Mouse (Mus musculus) MEL (cell line): ENCODE data around the gene Bnc1.

Experiments used
- CTCF ChIP-seq, 3 experiments: IDR thresholded peaks in 2 of 3; conservative IDR thresholded peaks in 1 of 3; 2 replicates each; pipeline ENCODE4 v1.5.1; 2011 to 2012; ENCODE audit warnings: low read length in 3 of 3, low read depth in 2 of 3, mild to moderate bottlenecking in 2 of 3, improper control_type of control experiment in 1 of 3, inconsistent platforms in 1 of 3, mixed read lengths in 1 of 3, moderate library complexity in 1 of 3; ENCODE audit not compliant: control insufficient read depth in 1 of 3, insufficient read depth in 1 of 3, poor library complexity in 1 of 3, severe bottlenecking in 1 of 3
- E2F4 ChIP-seq: IDR thresholded peaks from 2 replicates; pipeline ENCODE4 v1.6.1; 2011; ENCODE audit warnings: low read depth, low read length, improper control_type of control experiment, borderline replicate concordance
- ETS1 ChIP-seq: IDR thresholded peaks from 2 replicates; pipeline ENCODE4 v1.6.1; 2012; ENCODE audit warnings: low read depth, mild to moderate bottlenecking, inconsistent platforms, low read length, improper control_type of control experiment, moderate library complexity
- GABPA ChIP-seq: IDR thresholded peaks from 2 replicates; pipeline ENCODE4 v1.6.1; 2012; ENCODE audit warnings: low read depth, mild to moderate bottlenecking, inconsistent platforms, low read length, improper control_type of control experiment, moderate library complexity
- KAT2A ChIP-seq: conservative IDR thresholded peaks from 2 replicates; pipeline ENCODE4 v1.6.1; 2012; ENCODE audit warnings: low read depth, low read length, improper control_type of control experiment, inconsistent platforms
- MAFK ChIP-seq: IDR thresholded peaks from 2 replicates; pipeline ENCODE4 v1.6.1; 2011; ENCODE audit warnings: low read depth, mild to moderate bottlenecking, low read length, improper control_type of control experiment, borderline replicate concordance
- MEF2A ChIP-seq: IDR thresholded peaks from 2 replicates; pipeline ENCODE4 v1.6.1; 2014; ENCODE audit warnings: low read depth, mild to moderate bottlenecking, inconsistent platforms, low read length, improper control_type of control experiment; ENCODE audit not compliant: poor library complexity, insufficient replicate concordance, severe bottlenecking; ENCODE audit errors: extremely low read depth
- RCOR1 ChIP-seq: IDR thresholded peaks from 2 replicates; pipeline ENCODE4 v1.6.1; 2012; ENCODE audit warnings: low read depth, mild to moderate bottlenecking, inconsistent platforms, low read length, improper control_type of control experiment
- TAL1 ChIP-seq: IDR thresholded peaks from 2 replicates; pipeline ENCODE4 v1.6.1; 2012; ENCODE audit warnings: mild to moderate bottlenecking, inconsistent platforms, low read length, moderate library complexity, mixed read lengths
- TCF12 ChIP-seq: IDR thresholded peaks from 2 replicates; pipeline ENCODE4 v1.6.1; 2014; ENCODE audit warnings: low read depth, mild to moderate bottlenecking, inconsistent platforms, low read length, improper control_type of control experiment, moderate library complexity
- USF1 ChIP-seq: IDR thresholded peaks from 2 replicates; pipeline ENCODE4 v1.6.1; 2014; ENCODE audit warnings: low read depth, mild to moderate bottlenecking, inconsistent platforms, low read length, improper control_type of control experiment, moderate library complexity
- ZC3H11A ChIP-seq: IDR thresholded peaks from 2 replicates; pipeline ENCODE4 v1.6.1; 2012; ENCODE audit warnings: low read depth, mild to moderate bottlenecking, inconsistent platforms, low read length, improper control_type of control experiment
- ZNF384 ChIP-seq: IDR thresholded peaks from 2 replicates; pipeline ENCODE4 v1.6.1; 2012; ENCODE audit warnings: low read depth, mild to moderate bottlenecking, inconsistent platforms, low read length, improper control_type of control experiment

- TF ChIP-seq TCF12 (no peak), RCOR1 (no peak), GABPA (no peak), ZC3H11A (no peak), ETS1 (no peak), CTCF (IDR thresholded peaks at IDR 0.05 in 2 of 3, conservative IDR thresholded peaks at IDR 0.05 in 1 of 3; ENCODE audit: control insufficient read depth in 1 of 3, insufficient read depth in 1 of 3, low read depth in 2 of 3, low read length in 3 of 3, poor library complexity in 1 of 3, severe bottlenecking in 1 of 3) (no peak), MAFK (no peak), MEF2A (no peak), TAL1 (no peak), KAT2A (no peak), ZNF384 (no peak), E2F4 (no peak), USF1 (no peak)
These were observed 17.5 kb downstream of the Bnc1 start for GRCm38 (mm10) chr7:81974616-81975015.
